Mouse (Mus musculus) thymus, adult 2 months (tissue): ENCODE measurements around the gene Cdadc1.

Experiments used
- CTCF ChIP-seq: fragments of 200-500 bp; IDR thresholded peaks from 2 replicates; pipeline ENCODE4 v1.5.1; 2012; ENCODE audit warnings: mild to moderate bottlenecking, control low read depth, low read length, moderate library complexity, borderline replicate concordance; ENCODE audit not compliant: control insufficient read depth, poor library complexity, insufficient read depth; ENCODE audit errors: extremely low read depth
- POLR2A ChIP-seq: fragments of 200-500 bp; IDR thresholded peaks from 2 replicates; pipeline ENCODE4 v1.6.1; 2012; ENCODE audit warnings: mild to moderate bottlenecking, low read length, control low read depth, moderate library complexity; ENCODE audit not compliant: control insufficient read depth, poor library complexity, insufficient read depth; ENCODE audit errors: extremely low read depth

- no peak for TF ChIP-seq POLR2A
- no peak for TF ChIP-seq CTCF
Observed at GRCm38 (mm10) chr14:59630096-59630495, 32.3 kb upstream of the Cdadc1 start.
